Mouse (Mus musculus) natural killer cell, adult 2 months (primary cell): ENCODE data around the gene Slc26a6.

Experiments used
- DNase-seq, 2 experiments: peaks; one replicate each; pipeline ENCODE4 v3.0.0; 2022; ENCODE audit warnings: low spot score in 2 of 2

Slc26a6 gene

GRCm38 (mm10) chr9:108845390-108845789, 7.7 kb upstream of the Slc26a6 start:
- no peak for DNase-seq

- DNase-seq, result no peak
Measured at GRCm38 (mm10) chr9:108847374-108847773, 5.7 kb upstream of the Slc26a6 start.

- no peak for DNase-seq
Measured at GRCm38 (mm10) chr9:108848419-108848818, 4.7 kb upstream of the Slc26a6 start.

- DNase-seq, result peak; percentile 92 to 93
Measured at GRCm38 (mm10) chr9:108853635-108854240, 655 bp downstream of the Slc26a6 start.

- DNase-seq, result peak; percentile 72 to 82
Measured at GRCm38 (mm10) chr9:108854241-108854696, 1.2 kb downstream of the Slc26a6 start.

- no peak for DNase-seq
Measured at GRCm38 (mm10) chr9:108855335-108855734, 2.3 kb downstream of the Slc26a6 start.

GRCm38 (mm10) chr9:108858792-108859527, 5.9 kb downstream of the Slc26a6 start:
- no peak for DNase-seq

- DNase-seq, result no peak
Measured at GRCm38 (mm10) chr9:108912308-108912707, 59.2 kb downstream of the Slc26a6 start.

GRCm38 (mm10) chr9:108913161-108913560, 60.1 kb downstream of the Slc26a6 start:
- no peak for DNase-seq

GRCm38 (mm10) chr9:108913621-108914020, 60.5 kb downstream of the Slc26a6 start:
- DNase-seq, result no peak

- DNase-seq, result no peak
Measured at GRCm38 (mm10) chr9:108914491-108914890, 61.4 kb downstream of the Slc26a6 start, which contains the start of gene Tmem89. Gene Tmem89 (plus strand): TSS chr9:108914619.

GRCm38 (mm10) chr9:108925897-108926296, 72.8 kb downstream of the Slc26a6 start:
- no peak for DNase-seq

- DNase-seq, result no peak
Measured at GRCm38 (mm10) chr9:108928424-108928823, 75.3 kb downstream of the Slc26a6 start.

- DNase-seq, result no peak
Measured at GRCm38 (mm10) chr9:108935991-108936390, 82.9 kb downstream of the Slc26a6 start.

- DNase-seq, result peak; percentile 90 to 95
Measured at GRCm38 (mm10) chr9:108936418-108937364, 83.6 kb downstream of the Slc26a6 start, which contains the start of gene Uqcrc1. Gene Uqcrc1 (plus strand): TSS chr9:108936633.

- no peak for DNase-seq
Measured at GRCm38 (mm10) chr9:108945111-108945510, 92.0 kb downstream of the Slc26a6 start.

- DNase-seq, result no peak
Measured at GRCm38 (mm10) chr9:108945608-108946007, 92.5 kb downstream of the Slc26a6 start.

- DNase-seq, result no peak
Measured at GRCm38 (mm10) chr9:108949231-108949966, 96.3 kb downstream of the Slc26a6 start.

GRCm38 (mm10) chr9:108949967-108950728, 97.1 kb downstream of the Slc26a6 start:
- DNase-seq, result no peak

- no peak for DNase-seq
Measured at GRCm38 (mm10) chr9:108953081-108953636, 100.1 kb downstream of the Slc26a6 start, which contains the start of gene Col7a1. Gene Col7a1 (plus strand): TSS chr9:108953586.
